Mouse (Mus musculus) CD4-positive, CD25-positive, alpha-beta regulatory T cell, adult 9 weeks (primary cell): Measurements from ENCODE around the gene Pcgf3. TPM values are rescaled to one million over a fixed set of nuclear protein-coding genes. Genes with fewer than 3 reads are reported as not detected.

Experiments used
- polyA plus RNA-seq: library from polyadenylated mRNA; unstranded; fragments of 100-300 nt; shearing (Covaris generic); gene quantifications from one replicate; pipeline ENCODE4 v1.2.1, GENCODE M21; 2017

Gene Pcgf3
- polyA plus RNA-seq: 14.5 TPM

GRCm38 (mm10) chr5:108461082-108462065 lies at the start of gene Pcgf3:
TSS of gene Pcgf3 (plus strand) at chr5:108461232.

GRCm38 (mm10) chr5:108433804-108434587 lies 27.0 kb upstream of the Pcgf3 start, which contains the start of gene Atp5k:
TSS of gene Atp5k (minus strand) at chr5:108434448.

DNA sequence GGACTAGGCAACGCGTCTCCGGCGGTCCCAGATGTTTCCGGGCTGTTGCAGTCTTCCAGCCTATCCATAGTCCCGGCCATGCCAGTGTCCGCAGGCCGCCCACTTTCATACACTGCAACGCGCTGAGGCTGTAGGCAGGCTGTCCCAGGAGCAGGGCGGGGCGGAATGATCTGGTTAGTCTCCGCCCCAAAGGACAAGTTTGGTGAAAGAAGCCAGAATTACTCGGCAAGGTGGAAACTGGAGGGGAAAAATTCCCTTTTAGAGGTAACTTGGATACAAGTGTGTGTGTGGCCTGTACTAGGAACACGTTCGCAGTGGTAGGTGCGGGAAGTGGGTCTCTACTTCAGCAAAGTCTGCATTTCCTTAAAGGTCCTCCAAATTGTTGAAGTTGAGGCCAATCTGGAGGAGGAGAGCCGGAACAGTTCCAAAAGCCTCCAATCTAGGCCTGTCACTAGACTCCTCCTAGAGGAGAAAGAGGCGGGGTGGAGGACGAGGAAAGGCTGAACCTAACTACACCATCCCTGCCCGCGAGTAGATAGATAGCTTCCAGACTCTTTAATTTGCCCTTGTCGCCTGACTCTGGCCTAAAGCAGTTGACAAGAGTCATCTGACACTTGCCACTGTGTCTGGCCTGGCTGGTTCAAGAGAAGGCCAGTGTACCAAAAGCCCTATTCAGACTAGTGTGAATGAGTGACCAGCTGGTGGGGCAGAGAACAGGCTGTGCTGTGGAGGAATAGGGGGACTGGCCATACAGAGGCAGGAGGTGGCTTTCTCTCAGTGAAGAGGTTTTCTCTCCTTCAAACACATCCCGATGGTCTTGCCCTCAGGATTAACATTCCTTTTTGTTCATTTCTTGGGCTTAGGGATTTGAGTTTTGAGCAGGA lies 12.0 kb upstream of the Pcgf3 start, which contains the start of gene Mfsd7a:
Gene Mfsd7a (minus strand): TSS at position 107 of the 884 bp plus-strand sequence.

DNA sequence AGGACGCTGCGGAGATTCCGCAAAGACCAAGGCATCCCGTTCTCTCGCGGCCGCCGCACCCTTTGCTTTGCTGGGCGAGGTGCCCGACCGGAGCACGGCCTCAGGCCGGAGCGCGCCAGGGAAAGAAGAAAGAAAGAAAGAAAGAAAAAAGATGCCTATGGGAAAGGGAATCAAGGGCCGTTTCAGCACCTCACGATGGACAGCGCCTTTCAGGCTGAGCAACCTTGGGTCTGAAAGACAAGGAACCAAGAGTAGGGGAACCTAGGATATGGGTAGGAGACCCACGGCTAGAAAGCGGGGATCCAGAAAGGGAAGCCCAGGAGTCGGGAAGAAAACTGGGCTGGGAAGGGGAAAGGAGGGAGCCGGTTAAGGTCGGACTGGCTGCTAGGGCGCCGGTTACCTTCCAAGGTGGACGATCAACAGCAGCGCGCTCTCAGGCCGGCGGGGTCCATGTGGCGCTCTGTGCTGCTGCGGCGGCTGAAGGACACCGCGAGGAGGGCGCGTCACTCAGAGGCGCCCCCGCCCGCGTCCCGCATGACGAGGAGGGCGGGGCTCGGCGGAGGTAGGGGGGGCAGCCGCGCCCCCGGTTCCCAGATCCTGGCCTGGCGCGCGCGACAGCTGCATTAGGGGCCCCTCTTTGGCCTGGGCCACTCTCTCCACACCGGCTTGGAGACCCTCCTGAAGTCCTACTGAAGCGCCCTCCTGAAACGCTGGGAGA lies 88.6 kb downstream of the Pcgf3 start, which contains the start of gene Cplx1:
Gene Cplx1 (minus strand): TSS at position 536 of the 718 bp plus-strand sequence.

Other genes with a start within 250 kb of the Pcgf3 start
- 23.4 TPM for gene Dr1, start 192.3 kb upstream of the Pcgf3 start, polyA plus RNA-seq
- 7.1 TPM for gene Pigg, start 148.6 kb upstream of the Pcgf3 start, polyA plus RNA-seq
- not detected for gene Gm42517, start 93.3 kb upstream of the Pcgf3 start, polyA plus RNA-seq
- 2.5 TPM for gene Pde6b, start 72.8 kb upstream of the Pcgf3 start, polyA plus RNA-seq
- gene Atp5k, start 26.8 kb upstream of the Pcgf3 start, polyA plus RNA-seq: 207 TPM
- not detected for gene Mfsd7a, start 12.3 kb upstream of the Pcgf3 start, polyA plus RNA-seq
- not detected for gene Cplx1, start 88.8 kb downstream of the Pcgf3 start, polyA plus RNA-seq
- 110 TPM for gene Gak, start 168.5 kb downstream of the Pcgf3 start, polyA plus RNA-seq
- 48.3 TPM for gene Tmem175, start 168.5 kb downstream of the Pcgf3 start, polyA plus RNA-seq
- 49.9 TPM for gene Idua, start 199.1 kb downstream of the Pcgf3 start, polyA plus RNA-seq
- gene Dgkq, start 208.4 kb downstream of the Pcgf3 start, polyA plus RNA-seq: 13.0 TPM
- gene Slc26a1, start 214.3 kb downstream of the Pcgf3 start, polyA plus RNA-seq: 0.11 TPM
- gene Fgfrl1, start 231.2 kb downstream of the Pcgf3 start, polyA plus RNA-seq: not detected